Mouse (Mus musculus) stomach, embryonic 15.5 days (tissue): ENCODE results near the gene Ssbp4. TPM values are rescaled to one million over a fixed set of nuclear protein-coding genes. Genes with fewer than 3 reads are reported as not detected.

ENCODE experiments used
- ATAC-seq: fragments of 200-750 bp; cut with Nextera tagmentation; 2 replicates; pipeline ENCODE4 v1.8.0; 2017; ENCODE audit warnings: low read depth, moderate number of reproducible peaks, moderate TSS enrichment; ENCODE audit not compliant: insufficient read depth, low FRiP score
- H3K27ac ChIP-seq: fragments of 300-500 bp; sonication (generic); 2 replicates; pipeline ENCODE4 v1.5.1; 2015; ENCODE audit warnings: mild to moderate bottlenecking, inconsistent platforms
- H3K27me3 ChIP-seq: fragments of 300-500 bp; sonication (generic); replicated peaks from 2 replicates; pipeline ENCODE4 v1.6.1; 2015; ENCODE audit warnings: inconsistent platforms
- H3K36me3 ChIP-seq: fragments of 300-500 bp; sonication (generic); 2 replicates; pipeline ENCODE4 v1.6.1; 2015; ENCODE audit warnings: inconsistent platforms
- H3K4me1 ChIP-seq: fragments of 300-500 bp; sonication (generic); 2 replicates; pipeline ENCODE4 v1.6.1; 2015; ENCODE audit warnings: inconsistent platforms
- H3K4me2 ChIP-seq: fragments of 300-500 bp; sonication (generic); 2 replicates; pipeline ENCODE4 v1.6.1; 2015; ENCODE audit warnings: mild to moderate bottlenecking, inconsistent platforms
- H3K4me3 ChIP-seq: fragments of 300-500 bp; sonication (generic); replicated peaks from 2 replicates; pipeline ENCODE4 v1.5.1; 2015; ENCODE audit warnings: inconsistent platforms
- H3K9ac ChIP-seq: fragments of 300-500 bp; sonication (generic); 2 replicates; pipeline ENCODE4 v1.6.1; 2015; ENCODE audit warnings: inconsistent platforms
- H3K9me3 ChIP-seq: fragments of 300-500 bp; sonication (generic); 2 replicates; pipeline ENCODE4 v1.6.1; 2016; ENCODE audit warnings: inconsistent platforms
- WGBS: fragments of 180-500 bp; shearing (Covaris S2); methylation state at CpG from one replicate; pipeline ENCODE4 v1.1.7; 2015; 5-methylcytosine and 5-hydroxymethylcytosine counted together
- polyA plus RNA-seq: library from polyadenylated mRNA; unstranded; fragments of >200 nt; fragmentation: Nextera tagmentation; extraction: Ambion mirVana; gene quantifications from 2 replicates; pipeline ENCODE4 v1.2.1, GENCODE M21; 2015

Ssbp4 gene
- polyA plus RNA-seq, 1 experiment from 2014 or later: 117 TPM

DNA sequence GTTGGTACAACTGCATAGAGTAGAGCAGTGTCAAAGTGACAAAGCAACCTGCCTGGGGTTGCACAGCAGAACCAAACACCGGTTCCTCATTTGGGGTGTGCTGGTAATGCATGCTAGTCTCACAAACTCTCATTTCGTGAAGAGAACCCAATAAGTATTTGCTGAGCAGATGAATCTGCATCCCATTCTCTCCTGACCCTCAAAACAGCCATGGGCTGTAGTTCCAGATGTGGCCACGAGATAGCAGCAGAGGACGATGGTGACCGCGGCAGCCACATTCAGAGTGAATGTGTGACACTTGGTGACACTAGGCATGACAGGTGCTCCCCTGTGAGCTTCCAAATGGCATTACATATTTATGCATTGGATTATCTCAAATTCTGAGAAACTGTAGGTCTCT, 3.2 kb upstream of the Ssbp4 start:
- peak overlapping the region; percentile 97 for H3K4me2 ChIP-seq
- H3K4me1 ChIP-seq: peaks cover 43% of the 10 kb centered on the region
- WGBS: under 1% methylated on average over 6 of the region's 6 CpGs

DNA sequence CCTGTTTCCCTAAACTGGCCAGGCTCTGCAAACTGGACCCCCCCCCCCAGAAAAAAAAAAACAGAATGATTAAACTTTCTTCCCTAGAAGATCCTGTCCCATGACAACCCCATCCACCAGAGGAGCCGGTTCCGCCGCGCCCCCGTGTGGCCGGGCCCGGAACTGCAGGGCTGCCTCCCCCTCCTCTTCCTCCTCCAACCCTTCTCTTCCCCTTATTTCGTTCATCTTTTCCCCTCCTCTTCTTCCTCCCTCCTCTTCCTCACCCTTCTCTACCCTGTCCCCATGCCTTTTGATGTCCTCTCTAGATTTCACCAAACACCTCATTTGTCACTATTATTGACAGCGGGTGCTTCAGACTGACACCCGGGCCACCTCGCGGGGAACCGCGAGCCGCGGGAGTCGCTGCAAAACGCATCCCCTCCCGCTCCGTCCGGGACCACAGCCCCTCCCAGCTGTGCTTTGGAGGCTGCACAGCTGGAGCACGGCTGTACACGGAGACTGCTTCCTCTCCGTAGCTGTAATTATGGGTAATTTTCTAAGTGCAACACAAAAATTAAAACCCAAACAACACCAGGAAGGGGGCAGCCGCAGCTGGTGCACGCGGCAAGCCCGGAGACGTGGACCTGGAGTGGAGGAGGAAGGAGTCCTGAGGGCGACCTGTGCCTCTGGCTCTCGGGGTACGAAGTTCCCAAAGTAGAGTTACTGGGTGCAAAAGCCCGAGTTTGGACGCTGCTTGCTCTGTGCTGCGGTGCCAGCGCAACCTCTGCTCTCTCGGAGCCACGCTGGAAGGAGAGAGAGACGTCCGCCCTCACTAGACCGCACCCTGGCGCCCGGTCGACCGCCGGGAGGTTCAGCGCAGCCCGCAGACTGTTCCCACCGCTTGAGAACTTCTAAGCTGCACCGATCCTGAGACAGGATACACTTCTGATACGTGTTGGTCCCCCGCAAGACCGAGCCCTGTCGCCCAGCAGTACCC, 2.4 kb upstream of the Ssbp4 start:
- no peaks in the 10 kb centered on the region for H3K27me3 ChIP-seq
- no peaks in the 10 kb centered on the region for H3K36me3 ChIP-seq
- H3K27ac ChIP-seq: peak overlapping the region; percentile 99
- H3K4me1 ChIP-seq: peaks cover 46% of the 10 kb centered on the region
- H3K4me2 ChIP-seq: peak overlapping the region; percentile 97
- H3K4me3 ChIP-seq: peak overlapping the region; percentile 52
- no peaks in the 10 kb centered on the region for H3K9me3 ChIP-seq
- no peak for ATAC-seq
- H3K9ac ChIP-seq: peak overlapping the region; percentile 27; the same call in 1 of the 2 replicates
- WGBS: under 1% methylated on average over 54 of the region's 54 CpGs

More for the DNA sequence above, 3.2 kb upstream of the Ssbp4 start:
- Histone ChIP-seq H3K27ac (peak overlapping the region; percentile 99), H3K27me3 (no peaks in the 10 kb centered on the region), H3K9me3 (no peaks in the 10 kb centered on the region), H3K4me3 (peak overlapping the region; percentile 52), H3K36me3 (no peaks in the 10 kb centered on the region), H3K9ac (0 out of 2 replicates have a peak overlapping the region, but pooled peaks have one; percentile 27)
- no peak for ATAC-seq

DNA sequence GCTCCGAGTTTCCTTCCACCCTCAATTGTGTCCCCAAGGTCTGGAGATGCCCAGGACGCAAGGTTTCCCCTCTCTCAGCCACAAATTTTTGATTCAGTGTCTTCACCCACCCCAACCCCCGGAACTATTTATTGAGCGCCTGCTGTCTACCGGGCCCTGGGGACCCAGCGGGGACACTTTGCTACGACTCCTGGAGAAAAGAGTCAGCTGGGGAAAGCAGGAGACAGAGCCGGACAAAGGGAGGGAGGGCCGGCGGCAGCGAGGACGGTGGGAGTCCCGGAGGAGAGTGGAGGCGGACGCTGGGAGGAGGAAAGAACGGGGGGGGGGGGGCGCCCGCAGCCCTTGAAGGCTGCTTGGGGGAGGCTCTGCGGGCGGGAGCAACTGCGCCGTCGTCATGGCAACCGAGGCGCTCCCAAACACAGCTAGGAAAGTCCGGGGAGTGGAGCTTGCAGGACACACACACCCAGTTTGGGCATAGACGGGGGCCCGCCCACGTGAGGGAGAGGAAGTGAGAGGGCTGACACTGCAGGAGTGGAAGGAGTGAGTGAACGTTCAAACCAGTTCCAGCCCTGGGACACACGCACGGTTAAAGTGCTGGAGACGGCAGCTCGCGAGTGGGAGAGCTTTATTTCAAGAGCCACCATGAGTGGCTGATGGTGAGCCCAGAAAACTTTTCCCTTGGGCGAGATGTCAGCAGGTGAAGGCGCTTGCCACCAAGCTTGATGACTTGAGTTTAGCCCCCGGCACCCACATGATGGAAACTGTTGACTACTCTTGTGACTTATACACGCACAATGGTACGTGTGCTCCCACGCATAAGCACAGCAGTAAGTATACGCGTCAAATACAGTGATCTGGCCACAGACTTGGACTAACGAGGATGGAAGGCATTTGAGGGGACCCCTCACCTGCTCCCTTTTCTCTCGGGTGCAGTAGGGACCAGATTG, 1.4 kb upstream of the Ssbp4 start:
- peak overlapping the region; percentile 12 for H3K9ac ChIP-seq
- H3K4me2 ChIP-seq: peak overlapping the region; percentile 97
- WGBS: under 1% methylated on average over 43 of the region's 45 CpGs
- H3K27me3 ChIP-seq: no peaks in the 10 kb centered on the region
- H3K27ac ChIP-seq: peak overlapping the region; percentile 99
- ATAC-seq: peak; percentile 74
- peaks cover 46% of the 10 kb centered on the region for H3K4me1 ChIP-seq
- H3K9me3 ChIP-seq: no peaks in the 10 kb centered on the region
- no peaks in the 10 kb centered on the region for H3K36me3 ChIP-seq
- peak overlapping the region; percentile 52 for H3K4me3 ChIP-seq

- no peaks in the 10 kb centered on the region for H3K9me3 ChIP-seq
- whole genome bisulfite sequencing: under 1% methylated on average over 36 of the region's 39 CpGs
- peaks cover 44% of the 10 kb centered on the region for H3K4me1 ChIP-seq
- no peaks in the 10 kb centered on the region for H3K27me3 ChIP-seq
- H3K36me3 ChIP-seq: no peaks in the 10 kb centered on the region
- peak; percentile 70 for ATAC-seq
- peak overlapping the region; percentile 99 for H3K27ac ChIP-seq
- peak overlapping the region; percentile 52 for H3K4me3 ChIP-seq
- peak overlapping the region; percentile 5 for H3K9ac ChIP-seq
- peak overlapping the region; percentile 97 for H3K4me2 ChIP-seq
These were observed 736 bp upstream of the Ssbp4 start for GRCm38 (mm10) chr8:70609368-70609848.

DNA sequence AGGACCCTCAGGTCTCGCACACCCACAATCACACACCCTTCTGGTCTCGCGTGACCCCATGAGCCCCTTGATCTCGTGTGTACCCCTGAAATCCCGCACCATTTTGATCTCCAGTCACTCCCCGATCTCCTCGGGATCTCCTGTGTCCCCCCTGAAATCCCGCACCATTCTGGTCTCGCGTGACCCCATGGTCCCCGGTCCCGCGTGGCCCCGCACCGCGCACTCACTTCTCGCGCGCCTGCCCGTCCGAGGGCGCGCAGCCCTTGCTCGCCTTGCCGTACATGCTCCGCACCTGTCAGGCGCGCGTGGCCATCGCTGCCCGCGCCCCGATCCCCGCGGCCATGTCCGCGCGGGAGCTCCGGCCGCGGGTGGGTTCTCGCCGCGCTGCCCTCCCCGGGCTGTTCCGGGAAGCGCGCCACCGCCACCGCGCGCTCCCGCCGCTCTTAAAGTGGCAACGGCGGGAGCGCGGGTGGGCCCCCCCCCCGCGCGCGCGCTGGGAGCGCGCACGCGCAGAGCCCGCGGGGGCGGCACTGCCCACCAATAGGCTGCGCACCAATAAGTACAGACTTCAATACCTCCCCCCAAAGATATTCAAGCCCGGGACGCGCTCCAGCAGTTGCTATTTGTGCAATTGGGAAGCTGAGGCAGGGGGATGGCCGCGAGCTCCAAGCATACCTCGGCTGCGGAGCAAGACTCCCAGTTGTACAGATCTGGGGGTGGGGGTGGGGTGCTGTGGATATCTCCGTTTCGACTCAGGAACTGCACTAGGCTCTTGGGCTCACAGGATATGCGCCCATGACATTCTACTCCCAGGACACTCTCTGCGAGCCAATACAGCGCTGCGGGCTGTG, 549 bp downstream of the Ssbp4 start:
- Histone ChIP-seq H3K36me3 (no peaks in the 10 kb centered on the region), H3K4me1 (peaks cover 38% of the 10 kb centered on the region), H3K27ac (peak overlapping the region; percentile 99), H3K4me3 (peak overlapping the region; percentile 81), H3K27me3 (no peaks in the 10 kb centered on the region), H3K4me2 (peak overlapping the region; percentile 97), H3K9ac (peak overlapping the region; percentile 96), H3K9me3 (no peaks in the 10 kb centered on the region)
- ATAC-seq: no peak
- 1% methylated on average over 72 of the region's 84 CpGs for WGBS

- Histone ChIP-seq H3K4me1 (peaks cover 38% of the 10 kb centered on the region), H3K36me3 (peaks cover 3% of the 10 kb centered on the region; the same call in 1 of the 2 replicates), H3K9ac (peak overlapping the region; percentile 96), H3K9me3 (no peaks in the 10 kb centered on the region), H3K27me3 (no peaks in the 10 kb centered on the region), H3K4me2 (peak overlapping the region; percentile 97), H3K27ac (peak overlapping the region; percentile 99; the same call in 1 of the 2 replicates), H3K4me3 (peak overlapping the region; percentile 81)
- no peak for ATAC-seq
- WGBS: 18% methylated on average over 6 of the region's 6 CpGs
These were observed 1.1 kb downstream of the Ssbp4 start for GRCm38 (mm10) chr8:70607603-70607897.

DNA sequence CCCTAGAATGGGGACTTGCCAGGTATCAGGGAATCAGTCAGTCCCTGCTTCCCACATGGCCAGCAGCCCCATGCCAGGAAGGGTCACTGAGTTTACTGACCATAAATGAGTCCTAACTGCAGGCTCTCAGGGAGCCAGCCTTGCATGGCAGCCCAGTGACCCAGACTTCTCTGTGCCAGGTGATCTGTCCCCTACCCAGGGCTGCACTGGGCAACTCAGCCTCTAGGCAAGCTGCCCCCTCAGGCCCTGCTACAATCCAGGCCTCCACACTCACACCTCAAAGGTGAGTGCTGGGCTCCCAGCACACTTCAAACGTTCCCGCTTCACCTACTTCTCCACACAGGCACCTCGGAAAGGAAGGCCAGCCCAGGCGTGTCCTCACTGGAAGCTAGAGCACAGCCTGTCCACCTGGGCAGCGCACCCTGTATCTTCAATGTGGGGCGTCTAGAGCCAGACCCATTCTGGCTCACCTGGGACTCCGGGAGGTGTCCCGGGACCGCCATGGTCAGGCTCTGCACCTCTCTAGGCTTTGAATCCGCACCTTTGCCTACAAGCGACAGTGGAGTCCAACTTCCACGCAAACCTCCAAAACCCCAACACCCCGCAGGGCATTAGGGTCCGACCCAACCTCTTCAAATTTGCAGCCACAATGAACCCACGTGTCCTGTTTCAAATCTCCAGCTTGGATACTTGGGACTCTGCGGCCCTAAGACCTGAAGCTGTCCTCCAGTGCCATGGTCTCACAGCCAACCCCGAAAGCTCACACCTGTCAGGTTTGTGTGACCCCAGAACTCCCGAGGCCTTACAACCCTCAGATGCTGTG, 1.7 kb downstream of the Ssbp4 start:
- no peak for ATAC-seq
- peak overlapping the region; percentile 81 for H3K4me3 ChIP-seq
- peak overlapping the region; percentile 97 for H3K4me2 ChIP-seq
- H3K4me1 ChIP-seq: peaks cover 36% of the 10 kb centered on the region
- peaks cover 8% of the 10 kb centered on the region; the same call in 1 of the 2 replicates for H3K36me3 ChIP-seq
- peak overlapping the region; percentile 18; the same call in 1 of the 2 replicates for H3K9ac ChIP-seq
- no peaks in the 10 kb centered on the region for H3K27me3 ChIP-seq
- H3K27ac ChIP-seq: no peak overlapping the region
- 58% methylated on average over 18 of the region's 18 CpGs for WGBS
- H3K9me3 ChIP-seq: no peaks in the 10 kb centered on the region

GRCm38 (mm10) chr8:70605871-70606779, 2.5 kb downstream of the Ssbp4 start:
- peaks cover 8% of the 10 kb centered on the region; the same call in 1 of the 2 replicates for H3K36me3 ChIP-seq
- H3K9me3 ChIP-seq: no peaks in the 10 kb centered on the region
- no peak for ATAC-seq
- H3K27ac ChIP-seq: no peak overlapping the region
- WGBS: 85% methylated on average over 9 of the region's 9 CpGs
- peak overlapping the region; percentile 97; the same call in 1 of the 2 replicates for H3K4me2 ChIP-seq
- peaks cover 39% of the 10 kb centered on the region for H3K4me1 ChIP-seq
- H3K9ac ChIP-seq: no peak overlapping the region
- H3K4me3 ChIP-seq: no peak overlapping the region; the same call in 1 of the 2 replicates
- no peaks in the 10 kb centered on the region for H3K27me3 ChIP-seq

DNA sequence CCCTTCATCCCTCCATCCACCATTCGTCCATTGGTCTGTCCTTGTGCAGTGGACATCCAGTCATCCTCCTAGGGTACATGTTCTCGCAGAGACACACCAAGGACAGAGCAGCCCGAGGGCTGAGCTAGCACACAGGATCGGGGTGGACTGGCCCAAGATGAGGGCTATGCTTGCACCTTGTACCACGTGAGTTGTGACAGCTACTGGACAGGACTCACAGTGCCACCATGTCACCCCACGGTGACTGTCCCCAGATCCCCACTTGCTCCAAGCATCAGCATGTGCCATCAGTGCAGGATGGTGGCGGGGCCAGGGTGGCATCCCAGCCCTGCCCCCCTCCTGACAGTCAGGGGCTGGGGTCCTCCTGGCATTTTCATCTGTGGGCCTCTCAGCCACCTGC, 4.1 kb downstream of the Ssbp4 start:
- WGBS: 80% methylated on average over 7 of the region's 7 CpGs
- Histone ChIP-seq H3K9ac (no peak overlapping the region), H3K4me1 (peaks cover 44% of the 10 kb centered on the region)

More for the DNA sequence above, 4.1 kb downstream of the Ssbp4 start:
- H3K36me3 ChIP-seq: peaks cover 8% of the 10 kb centered on the region; the same call in 1 of the 2 replicates
- H3K9me3 ChIP-seq: no peaks in the 10 kb centered on the region
- no peaks in the 10 kb centered on the region for H3K27me3 ChIP-seq
- no peak for ATAC-seq
- no peak overlapping the region for H3K4me3 ChIP-seq
- no peak overlapping the region for H3K4me2 ChIP-seq
- no peak overlapping the region for H3K27ac ChIP-seq
